Mouse (Mus musculus) gastrocnemius, postnatal 14 days (tissue): ENCODE data around the gene Tas2r139. TPM values are rescaled to one million over a fixed set of nuclear protein-coding genes. Genes with fewer than 3 reads are reported as not detected.
"Not testable (repeated sequence)": the region's sequence is repeated elsewhere in the genome, so short reads cannot be mapped to it uniquely, and the experiment has no call there.

Source experiments
- DNase-seq: peaks from one replicate; pipeline ENCODE4 v3.0.0; 2021; ENCODE audit warnings: mixed read lengths
- intact Hi-C: fragments of 180-260 bp; cut with DNase I; formaldehyde crosslinking; loops from one replicate; pipeline ENCODE4 v1.15.1; 2025; ENCODE audit warnings: low total_unique reads
- long read RNA-seq, 2 experiments: library from polyadenylated mRNA; stranded (forward); transcript quantifications; one replicate each; pipeline ENCODE4 v2.0.0; 2021
- total RNA-seq, 2 experiments: library from RNA; stranded (reverse); gene quantifications; 2 replicates each; pipeline ENCODE4 v1.2.3; 2021

Gene Tas2r139
- total RNA-seq: not detected
- long read RNA-seq, experiment 1: 0 reads
- long read RNA-seq, experiment 2: 0 reads

DNA sequence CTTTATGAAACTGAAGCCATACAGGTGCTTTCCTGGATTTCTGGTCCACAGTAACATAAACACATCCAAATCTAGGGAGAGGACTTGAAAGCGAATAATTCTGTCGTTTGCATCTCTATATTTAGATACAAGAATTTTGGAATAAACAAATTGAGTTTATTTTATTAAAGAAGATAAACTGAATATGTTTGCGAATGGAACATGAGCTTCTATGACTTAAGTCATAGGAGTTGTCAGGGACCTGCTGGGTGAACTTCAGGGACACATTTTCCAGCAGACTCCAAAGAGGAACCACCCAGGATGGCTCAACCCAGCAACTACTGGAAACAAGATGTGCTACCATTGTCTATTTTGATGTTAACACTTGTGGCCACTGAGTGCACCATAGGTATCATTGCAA is at the start of gene Tas2r139:
Tas2r139 (plus strand) TSS at position 301 of the 400 bp plus-strand sequence.
- no peak for DNase-seq
- intact Hi-C loops: no loop called here

DNA sequence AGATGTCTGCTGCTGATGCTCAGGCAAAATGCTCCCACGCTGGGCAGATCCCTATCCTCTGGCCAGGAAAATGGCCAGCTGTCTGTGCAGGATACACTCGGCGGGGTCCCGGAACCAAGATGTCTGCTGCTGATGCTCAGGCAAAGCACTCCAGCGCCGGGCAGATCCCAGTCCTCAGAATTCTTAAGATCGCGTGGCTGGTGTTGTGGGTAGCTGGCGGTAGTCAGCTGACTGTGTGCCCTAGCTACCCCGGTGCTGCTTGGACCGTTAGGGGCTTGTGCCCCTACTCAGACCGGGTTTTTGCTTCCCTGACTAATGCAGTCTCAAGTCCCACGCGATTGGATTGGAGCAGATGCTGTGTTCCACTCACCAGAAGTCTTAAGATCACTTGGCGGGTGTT is 10.4 kb downstream of the Tas2r139 start:
- intact Hi-C loops: not testable (repeated sequence)

DNA sequence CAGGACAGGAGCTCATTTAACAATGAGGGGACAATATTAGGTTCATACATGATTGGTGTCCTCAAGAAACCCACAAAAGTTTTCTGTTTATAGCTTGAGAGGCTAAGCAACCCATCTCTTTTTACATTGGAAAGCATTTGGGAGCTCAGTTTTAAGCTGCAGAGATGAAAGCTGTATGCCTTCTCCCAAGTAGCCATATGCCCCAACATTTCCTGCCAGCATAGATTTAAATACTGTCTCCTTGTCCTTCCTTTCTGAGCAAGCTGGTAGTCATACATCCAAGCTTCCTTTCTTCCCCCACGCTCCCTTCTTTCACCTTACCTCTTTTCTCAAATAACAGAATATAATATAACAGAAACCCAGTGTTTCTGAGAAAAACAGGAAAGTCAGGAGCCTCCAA is 41.7 kb downstream of the Tas2r139 start:
- no peak for DNase-seq
- intact Hi-C loops: no loop called here

More for the DNA sequence above, 10.4 kb downstream of the Tas2r139 start:
- not testable (repeated sequence) for DNase-seq

DNA sequence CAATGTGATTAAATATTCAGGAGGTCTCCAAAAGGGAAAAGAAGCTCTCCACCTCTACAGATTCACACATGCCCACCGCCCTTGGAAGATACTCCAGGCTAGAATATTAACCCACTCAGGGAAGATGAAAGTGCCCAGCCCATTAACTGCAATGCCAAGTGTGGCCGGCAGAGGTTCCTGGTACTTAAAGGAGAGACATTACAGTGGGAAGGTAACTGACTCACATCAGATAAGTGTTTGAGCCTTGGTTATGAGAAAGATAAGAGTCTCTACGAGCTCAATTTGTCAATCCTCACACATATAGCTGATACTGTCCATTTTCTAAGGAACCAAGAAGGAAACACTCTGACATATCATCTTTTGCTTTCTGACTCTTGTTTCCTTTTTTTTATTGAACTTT is 45.5 kb downstream of the Tas2r139 start:
- DNase-seq: no peak
- intact Hi-C loops: no loop called here

Other genes starting within 250 kb of the Tas2r139 start
- gene Sval1, start 189.3 kb upstream of the Tas2r139 start, total RNA-seq: not detected
- gene Sval3, start 172.8 kb upstream of the Tas2r139 start, total RNA-seq: not detected
- not detected for gene Sva, start 102.5 kb upstream of the Tas2r139 start, total RNA-seq
- gene Tas2r144, start 74.4 kb downstream of the Tas2r139 start, total RNA-seq: not detected
- gene Gstk1, start 105.0 kb downstream of the Tas2r139 start, total RNA-seq: 10 to 100 TPM; 18.0 to 18.3 TPM
- not detected for gene Tmem139, start 121.0 kb downstream of the Tas2r139 start, total RNA-seq
- 1 to 10 TPM; 6.7 to 7.6 TPM for gene Casp2, start 124.0 kb downstream of the Tas2r139 start, total RNA-seq
- gene Clcn1, start 145.7 kb downstream of the Tas2r139 start, total RNA-seq: 10 to 100 TPM; 91.9 to 94.4 TPM
- under 1 TPM; 0.60 to 0.80 TPM for gene Fam131b, start 183.7 kb downstream of the Tas2r139 start, total RNA-seq
- gene Zyx, start 208.7 kb downstream of the Tas2r139 start, total RNA-seq: 10 to 100 TPM; 35.2 to 40.9 TPM
- gene Epha1, start 232.3 kb downstream of the Tas2r139 start, total RNA-seq: under 1 TPM; 0.07 to 0.21 TPM